17 mouse cellular contexts compared by ENCODE assay signal in genomic region chr19:55939090-55939489, GRCm38 (mm10).
DNase-seq lines count a peak whose midpoint lies in the region; ATAC-seq and TF ChIP-seq lines count a peak whose summit lies in the region.
"Had no signal": no experiment of that assay in that cellular context is flagged by ENCODE, and none has a peak within 500 bp of the region (broad histone marks: within the 10 kb centered on the region; RNA-seq: fewer than 3 reads in every experiment).

No protein-coding gene starts in this region.

- 0 out of 2 replicates have a peak, but pooled peaks have one; percentile 18 for ATAC-seq in liver, embryonic 11.5 days (replicated peaks; ENCODE audit: low FRiP score)
- ATAC-seq in stomach, postnatal 0 days (ENCODE audit: low FRiP score, low TSS enrichment) = peak; percentile 24; the same call in 1 of the 2 replicates
- ATAC-seq: inflammation-experienced regulatory T-cells, adult 6 months had no signal

- DNase-seq in heart, embryonic 10.5 days (ENCODE audit: low spot score) = no peak
- no peak for DNase-seq in heart, postnatal 14 days
- no peak for DNase-seq in spleen, adult 2 months (ENCODE audit: low read depth in 1 of 2, low spot score in 2 of 2)
- no peak for DNase-seq in spleen, adult 12 weeks (ENCODE audit: low spot score)
- DNase-seq in liver, embryonic 11.5 days (ENCODE audit: low spot score) = no peak
- no peak for DNase-seq in stomach, postnatal 0 days (ENCODE audit: low spot score)
- no peak for DNase-seq in frontal cortex, postnatal 10 days (ENCODE audit: low spot score in 2 of 2)
- no peak for DNase-seq in thymus, adult 2 months
- DNase-seq: cerebellum, adult 9-11 months; gastrocnemius, adult 2 months; midbrain, embryonic 14.5 days; right cerebral cortex, postnatal 25 days; thymus, postnatal 25 days had no signal

- WGBS in heart, embryonic 10.5 days = 78% methylated on average over 5 of the region's 5 CpGs
- 79% methylated on average over 5 of the region's 5 CpGs for WGBS in spleen, adult 2 months
- WGBS in liver, embryonic 11.5 days = 54% methylated on average over 5 of the region's 5 CpGs
- WGBS in stomach, postnatal 0 days = 59% methylated on average over 5 of the region's 5 CpGs
- WGBS in thymus, adult 2 months = 93% methylated on average over 5 of the region's 5 CpGs

- H3K27me3 ChIP-seq in heart, embryonic 10.5 days (ENCODE audit: insufficient read depth, poor library complexity, severe bottlenecking) = no peaks in the 10 kb centered on the region
- no peaks in the 10 kb centered on the region for H3K27me3 ChIP-seq in spleen, adult 2 months (ENCODE audit: control insufficient read depth, insufficient read depth, low read length)
- no peaks in the 10 kb centered on the region for H3K27me3 ChIP-seq in liver, embryonic 11.5 days (replicated peaks; ENCODE audit: control insufficient read depth, insufficient read depth, low read length)
- no peaks in the 10 kb centered on the region for H3K27me3 ChIP-seq in stomach, postnatal 0 days (ENCODE audit: control insufficient read depth, insufficient read depth, low read length)
- no peaks in the 10 kb centered on the region for H3K27me3 ChIP-seq in thymus, adult 2 months (ENCODE audit: control insufficient read depth, insufficient read depth, low read length)
- H3K27me3 ChIP-seq: embryonic facial prominence, embryonic 12.5 days; hindbrain, embryonic 12.5 days; kidney, embryonic 15.5 days had no signal

- no peak for TF ChIP-seq CTCF in spleen, adult 2 months (IDR thresholded peaks at IDR 0.05; ENCODE audit: extremely low read depth, insufficient read depth, insufficient read length, insufficient replicate concordance)
- no peak for TF ChIP-seq CTCF in stomach, postnatal 0 days (IDR thresholded peaks at IDR 0.05; ENCODE audit: low read depth)
- no peak for TF ChIP-seq CTCF in thymus, adult 2 months (IDR thresholded peaks at IDR 0.05; ENCODE audit: borderline replicate concordance, control insufficient read depth, extremely low read depth, insufficient read depth, low read length, poor library complexity)

- intact Hi-C loops in heart, postnatal 14 days (cut with DNase I) = no loop called here

- no peak for TF ChIP-seq POLR2A in spleen, adult 2 months (IDR thresholded peaks at IDR 0.05; ENCODE audit: low read depth, low read length)
- no peak for TF ChIP-seq POLR2A in thymus, adult 2 months (IDR thresholded peaks at IDR 0.05; ENCODE audit: control insufficient read depth, extremely low read depth, insufficient read depth, low read length, poor library complexity)

- H3K4me3 ChIP-seq in heart, embryonic 10.5 days = no peak overlapping the region
- H3K4me3 ChIP-seq in spleen, adult 2 months (ENCODE audit: extremely low read depth, insufficient read depth, insufficient read length) = no peak overlapping the region
- peak overlapping the region; percentile 42 for H3K4me3 ChIP-seq in liver, embryonic 11.5 days (ENCODE audit: low read depth, low read length)
- no peak overlapping the region for H3K4me3 ChIP-seq in stomach, postnatal 0 days (ENCODE audit: low read depth, low read length)
- no peak overlapping the region for H3K4me3 ChIP-seq in thymus, adult 2 months (ENCODE audit: control insufficient read depth, insufficient read depth, low read length)
- H3K4me3 ChIP-seq: embryonic facial prominence, embryonic 12.5 days; gastrocnemius, adult 2 months; hindbrain, embryonic 12.5 days; kidney, embryonic 15.5 days had no signal

- no peaks in the 10 kb centered on the region for H3K9me3 ChIP-seq in heart, embryonic 10.5 days
- no peaks in the 10 kb centered on the region for H3K9me3 ChIP-seq in liver, embryonic 11.5 days (ENCODE audit: control insufficient read depth, low read length)
- H3K9me3 ChIP-seq in stomach, postnatal 0 days (ENCODE audit: control insufficient read depth, low read length) = no peaks in the 10 kb centered on the region
- H3K9me3 ChIP-seq: embryonic facial prominence, embryonic 12.5 days; hindbrain, embryonic 12.5 days; kidney, embryonic 15.5 days had no signal

- peak overlapping the region; percentile 67 for H3K9ac ChIP-seq in liver, embryonic 11.5 days (ENCODE audit: low read depth, low read length)
- H3K9ac ChIP-seq in stomach, postnatal 0 days (ENCODE audit: low read length) = no peak overlapping the region
- H3K9ac ChIP-seq: embryonic facial prominence, embryonic 12.5 days; hindbrain, embryonic 12.5 days; kidney, embryonic 15.5 days had no signal

- peak overlapping the region; percentile 56 for H3K4me2 ChIP-seq in liver, embryonic 11.5 days
- no peak overlapping the region for H3K4me2 ChIP-seq in stomach, postnatal 0 days (replicated peaks; ENCODE audit: low read depth)
- H3K4me2 ChIP-seq: embryonic facial prominence, embryonic 12.5 days; hindbrain, embryonic 12.5 days; kidney, embryonic 15.5 days had no signal

- H3K4me1 ChIP-seq in heart, embryonic 10.5 days = peaks cover 18% of the 10 kb centered on the region
- no peaks in the 10 kb centered on the region for H3K4me1 ChIP-seq in spleen, adult 2 months (ENCODE audit: control insufficient read depth, insufficient read depth, insufficient read length)
- H3K4me1 ChIP-seq in liver, embryonic 11.5 days (replicated peaks; ENCODE audit: control insufficient read depth, insufficient read depth, low read length) = peaks cover 27% of the 10 kb centered on the region
- H3K4me1 ChIP-seq in stomach, postnatal 0 days (replicated peaks; ENCODE audit: control insufficient read depth, insufficient read depth) = 0 out of 2 replicates have a peak, but pooled peaks cover 4% of the 10 kb centered on the region
- H3K4me1 ChIP-seq in thymus, adult 2 months (replicated peaks; ENCODE audit: control insufficient read depth, insufficient read depth, low read length) = no peaks in the 10 kb centered on the region

- no peak for TF ChIP-seq EP300 in stomach, postnatal 0 days (optimal IDR thresholded peaks at IDR 0.05)

- H3K36me3 ChIP-seq in heart, embryonic 10.5 days = no peaks in the 10 kb centered on the region
- no peaks in the 10 kb centered on the region for H3K36me3 ChIP-seq in spleen, adult 2 months (ENCODE audit: control insufficient read depth, insufficient read depth, low read length)
- H3K36me3 ChIP-seq in liver, embryonic 11.5 days (ENCODE audit: control insufficient read depth, insufficient read depth, low read length) = no peaks in the 10 kb centered on the region
- H3K36me3 ChIP-seq in stomach, postnatal 0 days (ENCODE audit: control insufficient read depth, insufficient read depth, low read length) = no peaks in the 10 kb centered on the region
- H3K36me3 ChIP-seq in thymus, adult 2 months (ENCODE audit: control insufficient read depth, insufficient read depth, low read length) = no peaks in the 10 kb centered on the region
- H3K36me3 ChIP-seq: embryonic facial prominence, embryonic 12.5 days; hindbrain, embryonic 12.5 days; kidney, embryonic 15.5 days had no signal

- H3K27ac ChIP-seq in heart, embryonic 10.5 days = peak overlapping the region; percentile 57; the same call in 1 of the 2 replicates
- H3K27ac ChIP-seq in spleen, adult 2 months (ENCODE audit: insufficient read depth, low read length) = 0 out of 2 replicates have a peak overlapping the region, but pooled peaks have one; percentile 27
- peak overlapping the region; percentile 98 for H3K27ac ChIP-seq in liver, embryonic 11.5 days (ENCODE audit: low read depth, low read length)
- H3K27ac ChIP-seq in stomach, postnatal 0 days (replicated peaks) = no peak overlapping the region
- no peak overlapping the region for H3K27ac ChIP-seq in thymus, adult 2 months (ENCODE audit: control insufficient read depth, insufficient read depth, low read length)
- H3K27ac ChIP-seq: embryonic facial prominence, embryonic 12.5 days; gastrocnemius, adult 2 months; hindbrain, embryonic 12.5 days; kidney, embryonic 15.5 days had no signal

Comparison
In these comparisons a context has a peak if more than half of its experiments do, and no peak if none do; other contexts are left out.
1. H3K27ac ChIP-seq: peak in heart, embryonic 10.5 days (single experiment), spleen, adult 2 months (single experiment) and liver, embryonic 11.5 days (single experiment); none in stomach, postnatal 0 days (single experiment) and thymus, adult 2 months (single experiment).